Mouse (Mus musculus): ENCODE measurements around the gene Rhno1. TPM values are rescaled to one million over a fixed set of nuclear protein-coding genes. Genes with fewer than 3 reads are reported as not detected.

Gene Rhno1
- polyA plus RNA-seq, 1 experiment from 2014 or later, result 39.5 TPM

GRCm38 (mm10) chr6:128338876-128339275 is 23.8 kb downstream of the Rhno1 start:
- Histone ChIP-seq H3K4me1 (replicated peaks; ENCODE audit: control insufficient read depth, insufficient read depth, low read length) (no peaks in the 10 kb centered on the region), H3K9me3 (ENCODE audit: control insufficient read depth) (no peaks in the 10 kb centered on the region), H3K27me3 (replicated peaks; ENCODE audit: control insufficient read depth, insufficient read depth, low read length) (no peaks in the 10 kb centered on the region), H3K9ac (ENCODE audit: low read depth, low read length) (no peak overlapping the region), H3K36me3 (ENCODE audit: control insufficient read depth, insufficient read depth) (no peaks in the 10 kb centered on the region), H3K27ac (ENCODE audit: low read depth, low read length) (no peak overlapping the region), H3K4me3 (ENCODE audit: low read depth, low read length) (no peak overlapping the region), H3K4me2 (replicated peaks; ENCODE audit: low read depth) (no peak overlapping the region)
- TF ChIP-seq CTCF (IDR thresholded peaks at IDR 0.05; ENCODE audit: low read depth), result no peak
- ATAC-seq, result no peak
- 42% methylated on average over 5 of the region's 5 CpGs for WGBS

- Histone ChIP-seq H3K9me3 (ENCODE audit: control insufficient read depth) (no peaks in the 10 kb centered on the region), H3K4me2 (replicated peaks; ENCODE audit: low read depth) (no peak overlapping the region), H3K4me3 (ENCODE audit: low read depth, low read length) (no peak overlapping the region), H3K9ac (ENCODE audit: low read depth, low read length) (no peak overlapping the region), H3K36me3 (ENCODE audit: control insufficient read depth, insufficient read depth) (0 out of 2 replicates have a peak, but pooled peaks cover 4% of the 10 kb centered on the region), H3K4me1 (replicated peaks; ENCODE audit: control insufficient read depth, insufficient read depth, low read length) (no peaks in the 10 kb centered on the region), H3K27me3 (replicated peaks; ENCODE audit: control insufficient read depth, insufficient read depth, low read length) (no peaks in the 10 kb centered on the region), H3K27ac (ENCODE audit: low read depth, low read length) (no peak overlapping the region)
- 54% methylated on average over 7 of the region's 7 CpGs for WGBS
- TF ChIP-seq CTCF (IDR thresholded peaks at IDR 0.05; ENCODE audit: low read depth), result no peak
- no peak for ATAC-seq
These were observed 25.2 kb downstream of the Rhno1 start for GRCm38 (mm10) chr6:128337467-128337866.

DNA sequence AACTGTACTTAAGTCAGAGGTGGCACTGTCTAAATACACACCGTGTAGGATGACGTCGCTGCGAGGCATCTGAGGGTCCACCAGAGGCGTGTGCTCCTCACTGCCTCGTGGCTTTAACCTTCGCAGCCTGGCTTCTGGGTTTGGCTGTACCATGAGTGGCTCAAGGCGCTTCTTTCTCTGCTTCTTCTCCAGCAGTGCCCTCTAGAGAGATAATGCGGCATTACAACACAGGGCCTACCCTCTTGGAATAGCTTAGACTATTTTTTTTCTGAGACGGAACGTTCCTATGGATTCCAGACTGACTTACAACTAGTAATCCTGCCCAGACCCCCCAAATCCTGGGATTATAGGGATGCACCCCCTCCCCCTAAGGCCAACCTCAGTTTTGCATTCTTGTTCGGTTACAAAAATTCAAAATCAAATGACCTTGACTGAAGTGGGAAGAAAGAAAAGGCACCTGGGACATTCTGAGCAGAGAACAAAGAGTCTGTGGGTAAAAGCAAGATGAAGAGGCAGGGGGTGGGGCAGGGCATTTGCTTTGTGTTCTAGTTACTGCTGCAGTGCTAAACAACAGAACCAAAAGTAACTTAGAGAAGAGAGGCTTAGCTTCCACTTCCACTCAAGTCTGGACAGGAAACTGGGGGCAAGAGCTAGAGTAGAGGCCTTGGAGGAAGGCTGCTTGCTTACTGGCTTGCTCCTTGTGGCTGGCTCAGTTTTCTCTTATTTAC is 28.1 kb downstream of the Rhno1 start:
- WGBS, result 21% methylated on average over 12 of the region's 12 CpGs
- peak; percentile 83 for TF ChIP-seq CTCF (IDR thresholded peaks at IDR 0.05; ENCODE audit: low read depth)
- H3K9ac ChIP-seq (ENCODE audit: low read depth, low read length), result no peak overlapping the region
- H3K27me3 ChIP-seq (replicated peaks; ENCODE audit: control insufficient read depth, insufficient read depth, low read length), result no peaks in the 10 kb centered on the region
- ATAC-seq, result peak; percentile 49; the same call in 1 of the 2 replicates
- H3K27ac ChIP-seq (ENCODE audit: low read depth, low read length), result no peak overlapping the region
- no peaks in the 10 kb centered on the region for H3K4me1 ChIP-seq (replicated peaks; ENCODE audit: control insufficient read depth, insufficient read depth, low read length)
- peaks cover 11% of the 10 kb centered on the region for H3K36me3 ChIP-seq (ENCODE audit: control insufficient read depth, insufficient read depth)
- H3K4me2 ChIP-seq (replicated peaks; ENCODE audit: low read depth), result no peak overlapping the region
- H3K9me3 ChIP-seq (ENCODE audit: control insufficient read depth), result no peaks in the 10 kb centered on the region
- no peak overlapping the region for H3K4me3 ChIP-seq (ENCODE audit: low read depth, low read length)

GRCm38 (mm10) chr6:128318317-128318716 is 44.4 kb downstream of the Rhno1 start:
- no peaks in the 10 kb centered on the region for H3K9me3 ChIP-seq (ENCODE audit: control insufficient read depth)
- peak; percentile 57 for ATAC-seq
- H3K4me2 ChIP-seq (replicated peaks; ENCODE audit: low read depth), result no peak overlapping the region
- H3K36me3 ChIP-seq (ENCODE audit: control insufficient read depth, insufficient read depth), result peaks cover 11% of the 10 kb centered on the region
- TF ChIP-seq CTCF (IDR thresholded peaks at IDR 0.05; ENCODE audit: low read depth), result peak; percentile 83
- H3K9ac ChIP-seq (ENCODE audit: low read depth, low read length), result no peak overlapping the region
- no peaks in the 10 kb centered on the region for H3K27me3 ChIP-seq (replicated peaks; ENCODE audit: control insufficient read depth, insufficient read depth, low read length)
- no peak overlapping the region for H3K27ac ChIP-seq (ENCODE audit: low read depth, low read length)
- WGBS, result 5% methylated on average over 4 of the region's 4 CpGs
- no peak overlapping the region for H3K4me3 ChIP-seq (ENCODE audit: low read depth, low read length)
- no peaks in the 10 kb centered on the region for H3K4me1 ChIP-seq (replicated peaks; ENCODE audit: control insufficient read depth, insufficient read depth, low read length)

DNA sequence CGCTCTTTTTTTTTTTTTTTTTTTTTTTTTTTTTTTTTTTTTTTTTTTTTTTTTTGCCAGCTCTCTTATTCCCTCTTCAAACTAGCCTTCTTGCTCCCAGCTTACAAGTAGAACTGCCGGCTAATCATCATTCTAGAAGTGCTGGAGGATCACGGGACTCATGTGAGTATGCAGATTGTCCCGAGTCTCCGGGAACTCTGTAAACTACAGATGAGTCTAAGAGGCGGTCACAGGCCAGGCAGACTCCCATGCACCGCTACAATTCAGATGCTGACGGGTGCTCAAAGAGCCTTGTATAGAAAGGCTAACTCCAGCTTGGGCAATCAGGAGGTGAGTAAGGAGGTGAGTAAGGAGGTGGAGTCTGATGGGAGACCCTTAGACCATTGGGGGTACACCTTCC is 47.1 kb downstream of the Rhno1 start:
- 78% methylated on average over 8 of the region's 8 CpGs for WGBS
- no peaks in the 10 kb centered on the region for H3K9me3 ChIP-seq (ENCODE audit: control insufficient read depth)
- no peaks in the 10 kb centered on the region for H3K4me1 ChIP-seq (replicated peaks; ENCODE audit: control insufficient read depth, insufficient read depth, low read length)
- no peak overlapping the region for H3K4me3 ChIP-seq (ENCODE audit: low read depth, low read length)
- H3K36me3 ChIP-seq (ENCODE audit: control insufficient read depth, insufficient read depth), result no peaks in the 10 kb centered on the region
- no peak for ATAC-seq
- no peak overlapping the region for H3K4me2 ChIP-seq (replicated peaks; ENCODE audit: low read depth)
- no peak overlapping the region for H3K9ac ChIP-seq (ENCODE audit: low read depth, low read length)
- no peaks in the 10 kb centered on the region for H3K27me3 ChIP-seq (replicated peaks; ENCODE audit: control insufficient read depth, insufficient read depth, low read length)
- no peak overlapping the region for H3K27ac ChIP-seq (ENCODE audit: low read depth, low read length)
- no peak for TF ChIP-seq CTCF (IDR thresholded peaks at IDR 0.05; ENCODE audit: low read depth)

GRCm38 (mm10) chr6:128314796-128315195 is 47.9 kb downstream of the Rhno1 start:
- TF ChIP-seq CTCF (IDR thresholded peaks at IDR 0.05; ENCODE audit: low read depth), result no peak
- Histone ChIP-seq H3K4me3 (ENCODE audit: low read depth, low read length) (no peak overlapping the region), H3K36me3 (ENCODE audit: control insufficient read depth, insufficient read depth) (no peaks in the 10 kb centered on the region), H3K27ac (ENCODE audit: low read depth, low read length) (no peak overlapping the region), H3K9me3 (ENCODE audit: control insufficient read depth) (no peaks in the 10 kb centered on the region), H3K27me3 (replicated peaks; ENCODE audit: control insufficient read depth, insufficient read depth, low read length) (no peaks in the 10 kb centered on the region), H3K4me1 (replicated peaks; ENCODE audit: control insufficient read depth, insufficient read depth, low read length) (no peaks in the 10 kb centered on the region), H3K4me2 (replicated peaks; ENCODE audit: low read depth) (no peak overlapping the region), H3K9ac (ENCODE audit: low read depth, low read length) (no peak overlapping the region)
- WGBS, result 86% methylated on average over 6 of the region's 6 CpGs
- ATAC-seq, result no peak
